Mouse (Mus musculus): ENCODE data around the gene Rora. TPM values are rescaled to one million over a fixed set of nuclear protein-coding genes. Genes with fewer than 3 reads are reported as not detected.

Gene Rora
- polyA plus RNA-seq, 1 experiment from 2014 or later, result 7.8 TPM

GRCm38 (mm10) chr9:68727166-68727855 is 73.7 kb downstream of the Rora start:
- no peaks in the 10 kb centered on the region for H3K36me3 ChIP-seq
- ATAC-seq (ENCODE audit: low FRiP score), result no peak
- 78% methylated on average over 11 of the region's 11 CpGs for WGBS
- H3K9ac ChIP-seq, result no peak overlapping the region
- no peak overlapping the region for H3K4me2 ChIP-seq (replicated peaks)
- H3K4me1 ChIP-seq, result no peaks in the 10 kb centered on the region
- H3K27me3 ChIP-seq, result no peaks in the 10 kb centered on the region
- no peak overlapping the region for H3K27ac ChIP-seq
- no peak overlapping the region for H3K4me3 ChIP-seq
- peaks cover 4% of the 10 kb centered on the region; the same call in 1 of the 2 replicates for H3K9me3 ChIP-seq (replicated peaks)

- no peak overlapping the region for H3K9ac ChIP-seq
- no peaks in the 10 kb centered on the region for H3K36me3 ChIP-seq
- H3K4me3 ChIP-seq, result no peak overlapping the region
- H3K4me2 ChIP-seq (replicated peaks), result no peak overlapping the region
- peaks cover 5% of the 10 kb centered on the region; the same call in 1 of the 2 replicates for H3K9me3 ChIP-seq (replicated peaks)
- H3K27ac ChIP-seq, result no peak overlapping the region
- H3K4me1 ChIP-seq, result 0 out of 2 replicates have a peak, but pooled peaks cover 8% of the 10 kb centered on the region
- no peaks in the 10 kb centered on the region for H3K27me3 ChIP-seq
- no peak for ATAC-seq (ENCODE audit: low FRiP score)
- 47% methylated on average over 1 of the region's 1 CpGs for WGBS
Observed at GRCm38 (mm10) chr9:68731438-68731837, 77.9 kb downstream of the Rora start.

- no peak overlapping the region for H3K27ac ChIP-seq
- no peak overlapping the region for H3K9ac ChIP-seq
- H3K4me1 ChIP-seq, result peaks cover 20% of the 10 kb centered on the region; the same call in 1 of the 2 replicates
- H3K9me3 ChIP-seq (replicated peaks), result peaks cover 5% of the 10 kb centered on the region; the same call in 1 of the 2 replicates
- H3K27me3 ChIP-seq, result no peaks in the 10 kb centered on the region
- H3K4me2 ChIP-seq (replicated peaks), result no peak overlapping the region
- no peaks in the 10 kb centered on the region for H3K36me3 ChIP-seq
- 81% methylated on average over 4 of the region's 4 CpGs for WGBS
- no peak overlapping the region for H3K4me3 ChIP-seq
- ATAC-seq (ENCODE audit: low FRiP score), result no peak
Observed at GRCm38 (mm10) chr9:68732929-68733328, 79.3 kb downstream of the Rora start.

GRCm38 (mm10) chr9:68735886-68736285 is 82.3 kb downstream of the Rora start:
- no peak for ATAC-seq (ENCODE audit: low FRiP score)
- H3K27ac ChIP-seq, result no peak overlapping the region
- peaks cover 20% of the 10 kb centered on the region; the same call in 1 of the 2 replicates for H3K4me1 ChIP-seq
- H3K9ac ChIP-seq, result no peak overlapping the region
- WGBS, result 85% methylated on average over 5 of the region's 5 CpGs
- H3K4me2 ChIP-seq (replicated peaks), result no peak overlapping the region
- H3K36me3 ChIP-seq, result no peaks in the 10 kb centered on the region
- peaks cover 5% of the 10 kb centered on the region; the same call in 1 of the 2 replicates for H3K9me3 ChIP-seq (replicated peaks)
- no peaks in the 10 kb centered on the region for H3K27me3 ChIP-seq
- H3K4me3 ChIP-seq, result no peak overlapping the region

GRCm38 (mm10) chr9:68737197-68737736 is 83.7 kb downstream of the Rora start:
- ATAC-seq (ENCODE audit: low FRiP score), result no peak
- Histone ChIP-seq H3K4me1 (peaks cover 20% of the 10 kb centered on the region; the same call in 1 of the 2 replicates), H3K27ac (no peak overlapping the region; the same call in 1 of the 2 replicates), H3K9ac (no peak overlapping the region), H3K4me2 (replicated peaks) (no peak overlapping the region), H3K9me3 (replicated peaks) (peaks cover 2% of the 10 kb centered on the region; the same call in 1 of the 2 replicates), H3K27me3 (no peaks in the 10 kb centered on the region), H3K4me3 (no peak overlapping the region), H3K36me3 (no peaks in the 10 kb centered on the region)
- 68% methylated on average over 9 of the region's 9 CpGs for WGBS

GRCm38 (mm10) chr9:68745931-68746646 is 92.5 kb downstream of the Rora start:
- no peak overlapping the region for H3K27ac ChIP-seq
- no peaks in the 10 kb centered on the region for H3K27me3 ChIP-seq
- no peak overlapping the region for H3K4me2 ChIP-seq (replicated peaks)
- no peaks in the 10 kb centered on the region for H3K9me3 ChIP-seq (replicated peaks)
- no peak for ATAC-seq (ENCODE audit: low FRiP score)
- no peaks in the 10 kb centered on the region for H3K36me3 ChIP-seq
- no peaks in the 10 kb centered on the region for H3K4me1 ChIP-seq
- no peak overlapping the region for H3K4me3 ChIP-seq
- no peak overlapping the region for H3K9ac ChIP-seq
- 82% methylated on average over 11 of the region's 11 CpGs for WGBS

GRCm38 (mm10) chr9:68756976-68757375 is 103.4 kb downstream of the Rora start:
- H3K4me2 ChIP-seq (replicated peaks), result no peak overlapping the region
- H3K4me1 ChIP-seq, result peaks cover 33% of the 10 kb centered on the region
- H3K4me3 ChIP-seq, result no peak overlapping the region
- H3K9me3 ChIP-seq (replicated peaks), result 0 out of 2 replicates have a peak, but pooled peaks cover 3% of the 10 kb centered on the region
- no peaks in the 10 kb centered on the region for H3K36me3 ChIP-seq
- H3K9ac ChIP-seq, result no peak overlapping the region
- H3K27me3 ChIP-seq, result no peaks in the 10 kb centered on the region
- 44% methylated on average over 2 of the region's 2 CpGs for WGBS
- H3K27ac ChIP-seq, result no peak overlapping the region
- no peak for ATAC-seq (ENCODE audit: low FRiP score)

GRCm38 (mm10) chr9:68759324-68759723 is 105.7 kb downstream of the Rora start:
- ATAC-seq (ENCODE audit: low FRiP score), result no peak
- WGBS, result 72% methylated on average over 8 of the region's 8 CpGs
- H3K4me3 ChIP-seq, result no peak overlapping the region

GRCm38 (mm10) chr9:68760329-68760728 is 106.7 kb downstream of the Rora start:
- H3K4me3 ChIP-seq, result no peak overlapping the region
- no peaks in the 10 kb centered on the region for H3K36me3 ChIP-seq
- H3K4me2 ChIP-seq (replicated peaks), result no peak overlapping the region
- H3K27me3 ChIP-seq, result no peaks in the 10 kb centered on the region
- H3K9me3 ChIP-seq (replicated peaks), result 0 out of 2 replicates have a peak, but pooled peaks cover 3% of the 10 kb centered on the region
- no peak overlapping the region for H3K9ac ChIP-seq
- no peak for ATAC-seq (ENCODE audit: low FRiP score)
- peaks cover 36% of the 10 kb centered on the region for H3K4me1 ChIP-seq
- H3K27ac ChIP-seq, result no peak overlapping the region
- WGBS, result 56% methylated on average over 4 of the region's 4 CpGs

More at GRCm38 (mm10) chr9:68759324-68759723, 105.7 kb downstream of the Rora start:
- H3K36me3 ChIP-seq, result no peaks in the 10 kb centered on the region
- 0 out of 2 replicates have a peak, but pooled peaks cover 3% of the 10 kb centered on the region for H3K9me3 ChIP-seq (replicated peaks)
- H3K4me1 ChIP-seq, result peaks cover 40% of the 10 kb centered on the region
- H3K4me2 ChIP-seq (replicated peaks), result no peak overlapping the region
- no peaks in the 10 kb centered on the region for H3K27me3 ChIP-seq
- no peak overlapping the region for H3K27ac ChIP-seq
- H3K9ac ChIP-seq, result no peak overlapping the region

GRCm38 (mm10) chr9:68760876-68761275 is 107.3 kb downstream of the Rora start:
- 0 out of 2 replicates have a peak, but pooled peaks cover 3% of the 10 kb centered on the region for H3K9me3 ChIP-seq (replicated peaks)
- H3K27me3 ChIP-seq, result no peaks in the 10 kb centered on the region
- 51% methylated on average over 3 of the region's 3 CpGs for WGBS
- ATAC-seq (ENCODE audit: low FRiP score), result no peak
- no peak overlapping the region for H3K4me3 ChIP-seq
- no peak overlapping the region for H3K4me2 ChIP-seq (replicated peaks)
- no peak overlapping the region for H3K9ac ChIP-seq
- no peaks in the 10 kb centered on the region for H3K36me3 ChIP-seq
- peaks cover 32% of the 10 kb centered on the region for H3K4me1 ChIP-seq
- no peak overlapping the region for H3K27ac ChIP-seq

- 33% methylated on average over 7 of the region's 7 CpGs for WGBS
- ATAC-seq (ENCODE audit: low FRiP score), result no peak
- H3K9me3 ChIP-seq (replicated peaks), result 0 out of 2 replicates have a peak, but pooled peaks cover 3% of the 10 kb centered on the region
Observed at GRCm38 (mm10) chr9:68761672-68762071, 108.1 kb downstream of the Rora start.

GRCm38 (mm10) chr9:68765595-68765994 is 112.0 kb downstream of the Rora start:
- Histone ChIP-seq H3K9me3 (replicated peaks) (no peaks in the 10 kb centered on the region), H3K36me3 (no peaks in the 10 kb centered on the region), H3K4me3 (no peak overlapping the region), H3K4me2 (replicated peaks) (no peak overlapping the region), H3K4me1 (peaks cover 26% of the 10 kb centered on the region), H3K27me3 (no peaks in the 10 kb centered on the region), H3K27ac (no peak overlapping the region), H3K9ac (no peak overlapping the region)
- ATAC-seq (ENCODE audit: low FRiP score), result no peak
- WGBS, result 74% methylated on average over 1 of the region's 1 CpGs

More at GRCm38 (mm10) chr9:68761672-68762071, 108.1 kb downstream of the Rora start:
- Histone ChIP-seq H3K27ac (no peak overlapping the region), H3K27me3 (no peaks in the 10 kb centered on the region), H3K9ac (no peak overlapping the region), H3K4me3 (no peak overlapping the region), H3K36me3 (no peaks in the 10 kb centered on the region), H3K4me1 (peaks cover 24% of the 10 kb centered on the region), H3K4me2 (replicated peaks) (no peak overlapping the region)

All from hindbrain, embryonic 12.5 days (tissue).